Mouse (Mus musculus): ENCODE results near the gene Atad2b.

- no peak for TF ChIP-seq EP300 (IDR thresholded peaks at IDR 0.05; ENCODE audit: low read depth)
- no peak for TF ChIP-seq CTCF (IDR thresholded peaks at IDR 0.05; ENCODE audit: low read depth)
Observed at GRCm38 (mm10) chr12:5025226-5025861, 108.2 kb downstream of the Atad2b start.
